Mouse (Mus musculus): ENCODE results near the gene Atp6ap1.

DNA sequence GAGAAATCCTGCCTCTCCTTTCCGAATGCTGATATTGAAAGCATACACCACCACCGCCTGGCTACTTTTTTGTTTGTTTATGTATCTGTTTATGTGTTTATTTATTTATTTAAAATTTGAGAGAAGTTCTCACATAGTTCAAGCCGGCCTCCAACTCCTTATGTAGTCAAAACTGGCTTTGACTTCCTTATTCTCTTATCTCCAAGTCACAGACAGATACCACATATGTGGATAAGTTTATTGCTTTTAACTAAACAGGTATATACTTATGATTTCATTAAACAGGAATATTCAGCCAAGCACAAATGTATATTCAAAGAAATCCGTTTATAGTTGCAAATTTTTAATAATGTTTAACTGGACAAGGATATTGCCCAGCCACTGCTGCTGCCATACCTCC lies 3.5 kb upstream of the Atp6ap1 start:
- TF ChIP-seq E2F4 (IDR thresholded peaks at IDR 0.05; ENCODE audit: insufficient read depth) (no peak), MYOG (IDR thresholded peaks at IDR 0.05; ENCODE audit: control insufficient read depth in 1 of 3, insufficient read depth in 1 of 3, insufficient read length in 2 of 3, low read depth in 2 of 3) (no peak), POLR2A (IDR thresholded peaks at IDR 0.05; ENCODE audit: insufficient read length, low read depth) (no peak), MAX (IDR thresholded peaks at IDR 0.05; ENCODE audit: low read depth) (no peak), USF1 (IDR thresholded peaks at IDR 0.05; ENCODE audit: low read depth) (no peak), REST (IDR thresholded peaks at IDR 0.05; ENCODE audit: insufficient read depth, insufficient read length) (no peak), TCF12 (IDR thresholded peaks at IDR 0.05; ENCODE audit: insufficient read depth, poor library complexity, severe bottlenecking) (no peak), MYOD1 (IDR thresholded peaks at IDR 0.05; ENCODE audit: control insufficient read depth in 1 of 3, insufficient read length in 2 of 3, low read depth in 2 of 3) (no peak), CEBPB (IDR thresholded peaks at IDR 0.05; ENCODE audit: insufficient read depth, poor library complexity, severe bottlenecking) (no peak)

Measured in myocyte (in vitro differentiated cells).